Mouse (Mus musculus): Measurements from ENCODE around the gene March4. TPM values are rescaled to one million over a fixed set of nuclear protein-coding genes. Genes with fewer than 3 reads are reported as not detected.
A peak's percentile ranks its signal among the peaks of the same experiment; 100 is the strongest.

Gene March4
- polyA plus RNA-seq, 1 experiment = not detected

DNA sequence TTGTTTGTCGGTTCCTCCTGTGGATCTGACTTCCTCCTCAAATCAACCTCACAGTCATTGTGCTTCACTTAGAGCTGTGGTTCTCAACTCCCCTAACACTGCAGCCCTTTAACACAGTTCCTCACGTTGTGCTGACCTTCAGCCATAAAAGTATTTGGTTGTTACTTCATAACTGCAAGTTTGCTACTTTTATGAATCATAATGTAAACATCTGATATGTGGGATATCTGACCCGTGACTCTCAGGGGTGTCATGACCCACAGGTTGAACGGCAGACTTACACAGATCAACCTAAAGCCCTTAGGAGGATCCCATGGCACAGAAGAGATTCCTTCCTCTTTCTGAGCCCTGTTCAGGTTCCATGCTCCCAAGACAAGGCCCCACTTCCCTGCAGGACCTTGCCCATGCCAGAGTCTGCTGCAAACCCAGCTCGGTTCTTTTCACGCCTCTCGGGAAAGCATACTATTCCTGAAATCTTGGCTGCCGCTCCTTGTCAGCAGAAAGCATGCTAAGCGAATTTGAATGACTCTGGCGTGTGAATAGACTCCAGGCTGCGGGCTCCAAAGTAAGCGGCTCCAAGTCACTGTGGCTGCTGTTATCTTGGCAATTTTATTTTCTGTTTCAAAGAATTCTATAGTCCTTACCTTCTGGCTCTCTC, 71.7 kb downstream of the March4 start:
- Histone ChIP-seq H3K27ac (ENCODE audit: insufficient read depth, low read depth, low read length) (no peak overlapping the region), H3K4me1 (ENCODE audit: control insufficient read depth, insufficient read depth, low read length) (peaks cover 6% of the 10 kb centered on the region; the same call in 1 of the 2 replicates), H3K4me3 (ENCODE audit: insufficient read depth, low read depth, low read length) (no peak overlapping the region)
- WGBS = 56% methylated on average over 12 of the region's 12 CpGs
- TF ChIP-seq CTCF (IDR thresholded peaks at IDR 0.05; ENCODE audit: insufficient read depth, low read depth, low read length) (no peak), POLR2A (IDR thresholded peaks at IDR 0.05; ENCODE audit: insufficient read depth, low read depth, low read length) (no peak)

DNA sequence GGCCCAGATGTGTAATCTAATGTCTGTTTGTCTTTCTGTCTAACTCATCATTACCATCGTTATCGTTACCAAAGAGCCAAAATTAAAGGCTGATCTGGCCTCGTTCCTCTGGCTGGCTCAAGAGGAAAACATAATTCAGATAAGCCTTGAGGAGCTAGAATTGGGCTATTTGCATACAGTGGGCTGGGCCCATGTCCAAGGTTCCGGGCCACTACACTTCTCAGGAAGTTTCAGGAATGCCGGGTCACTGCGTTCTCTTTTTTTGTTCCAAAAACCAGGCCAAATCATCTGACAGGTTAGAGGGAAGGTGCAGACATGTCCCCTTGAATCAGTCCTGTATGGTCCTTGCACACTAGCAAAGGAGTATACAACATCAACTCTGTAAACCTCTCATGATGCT, 74.2 kb downstream of the March4 start:
- H3K27ac ChIP-seq (ENCODE audit: insufficient read depth, low read depth, low read length) = no peak overlapping the region
- H3K4me3 ChIP-seq (ENCODE audit: insufficient read depth, low read depth, low read length) = no peak overlapping the region
- TF ChIP-seq CTCF (IDR thresholded peaks at IDR 0.05; ENCODE audit: insufficient read depth, low read depth, low read length) (no peak), POLR2A (IDR thresholded peaks at IDR 0.05; ENCODE audit: insufficient read depth, low read depth, low read length) (no peak)
- H3K4me1 ChIP-seq (ENCODE audit: control insufficient read depth, insufficient read depth, low read length) = peaks cover 3% of the 10 kb centered on the region; the same call in 1 of the 2 replicates
- 66% methylated on average over 6 of the region's 6 CpGs for WGBS

DNA sequence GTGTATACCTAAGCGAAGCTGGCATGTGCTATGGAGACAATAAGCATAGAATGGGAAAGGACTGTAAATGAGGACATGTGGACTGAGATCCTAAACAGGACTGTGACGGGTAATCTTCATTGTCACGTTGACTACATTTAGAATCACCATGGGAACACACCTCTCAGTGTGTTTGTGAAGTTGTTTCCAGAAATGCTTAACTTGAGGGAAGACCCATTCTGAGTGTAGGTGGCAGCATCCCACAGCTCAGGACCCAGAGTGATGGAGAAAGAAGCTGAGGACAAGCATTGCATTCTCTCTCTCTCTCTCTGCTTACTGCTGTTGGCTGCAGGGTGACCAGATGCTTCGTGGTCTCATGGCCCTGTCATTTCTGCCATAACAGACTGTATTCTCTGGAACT, 79.1 kb downstream of the March4 start:
- no peak overlapping the region for H3K27ac ChIP-seq (ENCODE audit: insufficient read depth, low read depth, low read length)
- WGBS = 85% methylated on average over 4 of the region's 4 CpGs
- TF ChIP-seq POLR2A (IDR thresholded peaks at IDR 0.05; ENCODE audit: insufficient read depth, low read depth, low read length) = no peak
- no peak for TF ChIP-seq CTCF (IDR thresholded peaks at IDR 0.05; ENCODE audit: insufficient read depth, low read depth, low read length)
- no peak overlapping the region for H3K4me3 ChIP-seq (ENCODE audit: insufficient read depth, low read depth, low read length)
- peaks cover 12% of the 10 kb centered on the region; the same call in 1 of the 2 replicates for H3K4me1 ChIP-seq (ENCODE audit: control insufficient read depth, insufficient read depth, low read length)

DNA sequence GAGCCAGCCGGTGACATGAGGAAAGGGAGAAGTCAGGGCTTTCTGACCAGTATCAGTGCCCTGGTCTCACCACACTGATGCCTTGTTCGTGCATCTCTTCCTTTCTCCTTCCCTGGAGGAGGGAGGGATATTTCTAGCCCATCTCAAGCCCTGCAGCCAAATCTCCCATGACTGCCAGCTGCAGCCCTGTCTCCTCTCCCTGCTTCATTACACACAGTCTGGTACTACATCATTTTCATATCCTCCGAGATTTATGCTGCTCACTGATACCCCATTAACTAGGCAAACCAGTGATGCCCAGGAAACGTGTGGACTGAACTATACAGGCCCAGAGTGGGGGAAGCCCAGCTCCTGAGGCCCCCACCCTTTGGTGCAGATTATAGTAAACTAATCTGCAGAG, 80.8 kb downstream of the March4 start:
- Histone ChIP-seq H3K4me1 (ENCODE audit: control insufficient read depth, insufficient read depth, low read length) (peaks cover 13% of the 10 kb centered on the region), H3K27ac (ENCODE audit: insufficient read depth, low read depth, low read length) (no peak overlapping the region), H3K4me3 (ENCODE audit: insufficient read depth, low read depth, low read length) (no peak overlapping the region)
- WGBS = 54% methylated on average over 4 of the region's 4 CpGs
- TF ChIP-seq CTCF (IDR thresholded peaks at IDR 0.05; ENCODE audit: insufficient read depth, low read depth, low read length) = no peak
- TF ChIP-seq POLR2A (IDR thresholded peaks at IDR 0.05; ENCODE audit: insufficient read depth, low read depth, low read length) = no peak

DNA sequence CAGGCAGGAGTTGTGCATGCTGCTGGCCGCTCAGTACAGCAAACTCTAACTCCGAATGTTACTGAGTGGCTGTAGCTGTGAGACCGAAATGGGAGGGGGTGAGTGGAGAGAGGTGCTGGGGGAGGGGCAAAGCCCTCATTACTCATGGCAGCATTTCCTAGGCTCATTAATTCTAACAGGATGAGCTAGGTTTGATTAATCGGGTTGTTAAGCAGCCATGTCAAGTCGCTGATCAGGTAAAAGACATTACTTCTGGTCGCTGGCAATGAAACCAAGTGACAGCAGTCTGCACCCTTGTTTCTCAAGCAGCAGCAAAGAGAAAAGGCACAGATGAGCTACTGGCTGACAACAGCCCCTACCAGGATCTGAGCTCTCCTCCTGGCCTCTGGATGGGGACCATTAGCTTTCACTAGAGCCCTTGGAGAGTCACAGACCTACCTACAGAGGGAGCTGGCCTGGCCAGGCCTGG, 82.0 kb downstream of the March4 start:
- WGBS = 63% methylated on average over 6 of the region's 6 CpGs
- Histone ChIP-seq H3K4me1 (ENCODE audit: control insufficient read depth, insufficient read depth, low read length) (peaks cover 16% of the 10 kb centered on the region), H3K27ac (ENCODE audit: insufficient read depth, low read depth, low read length) (no peak overlapping the region), H3K4me3 (ENCODE audit: insufficient read depth, low read depth, low read length) (no peak overlapping the region)
- TF ChIP-seq POLR2A (IDR thresholded peaks at IDR 0.05; ENCODE audit: insufficient read depth, low read depth, low read length) = no peak
- TF ChIP-seq CTCF (IDR thresholded peaks at IDR 0.05; ENCODE audit: insufficient read depth, low read depth, low read length) = no peak

DNA sequence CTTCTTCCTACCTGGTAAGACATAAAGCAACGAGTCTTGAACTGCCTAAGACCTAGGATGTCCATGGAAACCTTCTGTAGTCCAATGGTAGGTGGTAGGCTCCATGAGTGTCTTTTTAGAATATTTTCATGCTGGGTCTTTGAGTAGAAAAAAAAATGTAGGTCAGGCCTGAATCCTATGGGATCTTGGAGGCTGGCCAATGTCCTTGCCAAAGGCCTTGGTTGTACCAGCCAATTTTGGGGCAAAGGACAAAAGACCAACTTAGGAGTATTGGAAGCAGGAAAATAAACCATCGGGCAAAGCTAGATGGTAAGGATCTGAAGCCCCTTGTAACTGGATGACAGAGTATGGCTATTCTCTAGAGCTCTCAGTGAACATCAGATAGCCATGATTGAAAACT, 83.9 kb downstream of the March4 start:
- WGBS = 52% methylated on average over 2 of the region's 2 CpGs
- Histone ChIP-seq H3K4me1 (ENCODE audit: control insufficient read depth, insufficient read depth, low read length) (peaks cover 15% of the 10 kb centered on the region), H3K4me3 (ENCODE audit: insufficient read depth, low read depth, low read length) (no peak overlapping the region), H3K27ac (ENCODE audit: insufficient read depth, low read depth, low read length) (no peak overlapping the region)
- TF ChIP-seq CTCF (IDR thresholded peaks at IDR 0.05; ENCODE audit: insufficient read depth, low read depth, low read length) (no peak), POLR2A (IDR thresholded peaks at IDR 0.05; ENCODE audit: insufficient read depth, low read depth, low read length) (no peak)

DNA sequence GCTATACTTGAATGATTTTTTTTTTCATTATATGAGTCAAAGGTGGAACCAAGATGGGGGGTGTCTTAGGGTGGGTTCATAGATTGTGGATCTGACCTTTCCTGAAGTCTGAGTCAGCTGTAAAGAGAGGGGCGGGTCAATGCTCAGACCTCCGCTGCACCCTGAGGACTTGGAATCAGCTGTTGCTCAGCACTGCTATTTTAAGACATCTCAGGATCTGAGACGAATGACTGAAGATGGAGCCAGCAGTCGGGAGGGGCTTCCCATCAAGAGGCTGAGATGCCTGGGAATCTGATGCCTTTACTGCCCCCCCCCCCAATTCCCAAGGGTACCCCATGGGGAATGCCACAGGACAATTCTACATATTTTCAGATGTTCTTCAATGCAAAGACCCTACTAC, 85.9 kb downstream of the March4 start:
- H3K4me3 ChIP-seq (ENCODE audit: insufficient read depth, low read depth, low read length) = no peak overlapping the region
- peaks cover 9% of the 10 kb centered on the region for H3K4me1 ChIP-seq (ENCODE audit: control insufficient read depth, insufficient read depth, low read length)
- H3K27ac ChIP-seq (ENCODE audit: insufficient read depth, low read depth, low read length) = no peak overlapping the region
- no peak for TF ChIP-seq CTCF (IDR thresholded peaks at IDR 0.05; ENCODE audit: insufficient read depth, low read depth, low read length)
- TF ChIP-seq POLR2A (IDR thresholded peaks at IDR 0.05; ENCODE audit: insufficient read depth, low read depth, low read length) = no peak
- WGBS = 53% methylated on average over 4 of the region's 4 CpGs

DNA sequence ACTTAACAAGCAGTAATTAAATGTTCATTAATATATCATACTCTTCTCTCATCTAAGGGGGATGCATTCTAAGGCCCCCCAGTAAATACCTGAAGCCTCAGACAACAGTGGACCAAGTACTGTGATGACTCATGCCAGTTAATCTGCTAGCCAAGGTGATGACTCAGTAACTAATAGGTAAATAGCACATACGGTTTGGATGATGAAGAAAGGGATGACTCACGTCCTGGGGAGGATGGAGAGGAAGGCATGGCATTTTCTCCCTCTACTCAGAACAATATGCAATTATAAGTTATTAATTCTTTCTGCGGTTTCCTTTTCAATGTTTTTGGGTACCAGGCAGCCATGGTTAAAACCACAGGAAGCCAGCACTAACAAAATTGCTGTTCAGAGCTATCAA, 87.0 kb downstream of the March4 start:
- Histone ChIP-seq H3K27ac (ENCODE audit: insufficient read depth, low read depth, low read length) (peak overlapping the region; percentile 16; the same call in 1 of the 2 replicates), H3K4me1 (ENCODE audit: control insufficient read depth, insufficient read depth, low read length) (peaks cover 4% of the 10 kb centered on the region), H3K4me3 (ENCODE audit: insufficient read depth, low read depth, low read length) (no peak overlapping the region)
- WGBS = 43% methylated on average over 3 of the region's 3 CpGs
- no peak for TF ChIP-seq POLR2A (IDR thresholded peaks at IDR 0.05; ENCODE audit: insufficient read depth, low read depth, low read length)
- TF ChIP-seq CTCF (IDR thresholded peaks at IDR 0.05; ENCODE audit: insufficient read depth, low read depth, low read length) = no peak

DNA sequence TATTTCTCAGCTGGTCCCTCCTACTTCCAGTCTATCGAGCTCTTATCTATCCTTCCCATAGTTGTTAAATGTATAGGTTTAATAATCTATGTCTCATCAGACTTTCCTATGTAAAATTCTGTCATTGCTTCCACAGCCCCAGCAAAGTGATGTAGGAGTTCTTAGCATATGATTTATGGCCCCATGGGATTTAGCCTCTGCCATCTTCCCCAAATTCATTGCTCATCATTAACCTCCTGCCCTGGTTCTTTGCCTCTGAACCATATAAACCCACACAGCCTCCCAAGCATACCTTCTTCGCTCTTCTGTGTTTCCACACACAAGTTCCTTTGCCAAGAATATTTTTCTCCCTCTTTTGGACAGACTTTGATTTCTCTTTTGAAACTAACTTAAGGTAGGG, 94.0 kb downstream of the March4 start:
- H3K4me3 ChIP-seq (ENCODE audit: insufficient read depth, low read depth, low read length) = no peak overlapping the region
- 94% methylated on average over 2 of the region's 2 CpGs for WGBS
- no peak for TF ChIP-seq CTCF (IDR thresholded peaks at IDR 0.05; ENCODE audit: insufficient read depth, low read depth, low read length)
- TF ChIP-seq POLR2A (IDR thresholded peaks at IDR 0.05; ENCODE audit: insufficient read depth, low read depth, low read length) = no peak
- H3K4me1 ChIP-seq (ENCODE audit: control insufficient read depth, insufficient read depth, low read length) = peaks cover 7% of the 10 kb centered on the region; the same call in 1 of the 2 replicates
- H3K27ac ChIP-seq (ENCODE audit: insufficient read depth, low read depth, low read length) = no peak overlapping the region

Measured in olfactory bulb, adult 2 months (tissue).